ENCODE assay signal across 24 mouse cellular contexts in the genomic region with DNA sequence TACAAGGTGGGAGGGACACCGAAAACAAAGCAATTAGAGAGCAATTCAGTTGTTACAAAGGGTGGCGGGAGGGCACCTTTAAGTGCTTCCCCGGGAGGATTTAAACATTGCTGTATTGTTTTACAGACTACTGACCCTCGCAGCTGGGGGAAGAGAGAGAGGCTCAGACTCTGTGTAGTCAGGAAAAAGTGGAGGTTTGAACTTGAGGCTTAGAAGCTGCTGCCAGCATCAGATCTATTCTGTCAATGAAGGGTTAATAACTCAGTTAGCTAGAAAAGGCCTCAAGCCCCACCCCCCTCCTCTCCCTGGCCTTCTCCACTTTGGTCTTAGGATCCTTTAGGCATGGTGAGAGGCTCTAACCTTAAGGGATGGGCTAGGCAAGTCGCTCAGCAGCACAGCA. TPM values are rescaled to one million over a fixed set of nuclear protein-coding genes. Genes with fewer than 3 reads are reported as not detected.
DNase-seq lines count a peak whose midpoint lies in the region; ATAC-seq and TF ChIP-seq lines count a peak whose summit lies in the region.
"Had no signal": no experiment of that assay in that cellular context is flagged by ENCODE, and none has a peak within 500 bp of the region (broad histone marks: within the 10 kb centered on the region; RNA-seq: fewer than 3 reads in every experiment).

No protein-coding gene starts in this region.

- 0 out of 2 replicates have a peak overlapping the region, but pooled peaks have one; percentile 6 for H3K4me2 ChIP-seq in intestine, postnatal 0 days (replicated peaks; ENCODE audit: low read depth)
- no peak overlapping the region for H3K4me2 ChIP-seq in intestine, embryonic 15.5 days (replicated peaks)
- H3K4me2 ChIP-seq: heart, embryonic 11.5 days; limb, embryonic 13.5 days; liver, embryonic 12.5 days; midbrain, embryonic 12.5 days; neural tube, embryonic 12.5 days had no signal

- WGBS in intestine, postnatal 0 days: 20% methylated on average over 5 of the region's 5 CpGs
- 24% methylated on average over 5 of the region's 5 CpGs for WGBS in intestine, embryonic 15.5 days

- no peaks in the 10 kb centered on the region for H3K4me1 ChIP-seq in intestine, postnatal 0 days (replicated peaks; ENCODE audit: control insufficient read depth, insufficient read depth, low read length)
- peaks cover 12% of the 10 kb centered on the region; the same call in 1 of the 2 replicates for H3K4me1 ChIP-seq in intestine, embryonic 15.5 days (replicated peaks)

- H3K4me3 ChIP-seq in intestine, postnatal 0 days (ENCODE audit: low read depth, low read length): no peak overlapping the region
- no peak overlapping the region for H3K4me3 ChIP-seq in intestine, embryonic 15.5 days (replicated peaks)
- H3K4me3 ChIP-seq: gastrocnemius, adult 2 months; limb, embryonic 13.5 days; liver, embryonic 12.5 days; midbrain, embryonic 12.5 days; neural tube, embryonic 12.5 days had no signal

- H3K36me3 ChIP-seq in intestine, postnatal 0 days (ENCODE audit: control insufficient read depth, insufficient read depth): no peaks in the 10 kb centered on the region
- H3K36me3 ChIP-seq in intestine, embryonic 15.5 days: no peaks in the 10 kb centered on the region
- H3K36me3 ChIP-seq: limb, embryonic 13.5 days; liver, embryonic 12.5 days; midbrain, embryonic 12.5 days; neural tube, embryonic 12.5 days had no signal

- H3K9me3 ChIP-seq in intestine, postnatal 0 days (ENCODE audit: control insufficient read depth): no peaks in the 10 kb centered on the region
- H3K9me3 ChIP-seq in intestine, embryonic 15.5 days: no peaks in the 10 kb centered on the region
- H3K9me3 ChIP-seq: midbrain, embryonic 12.5 days; neural tube, embryonic 12.5 days had no signal

- peaks cover 11% of the 10 kb centered on the region for H3K27me3 ChIP-seq in intestine, postnatal 0 days (replicated peaks; ENCODE audit: control insufficient read depth, insufficient read depth, low read length)
- peaks cover 12% of the 10 kb centered on the region for H3K27me3 ChIP-seq in intestine, embryonic 15.5 days (replicated peaks)
- H3K27me3 ChIP-seq: CH12.LX had no signal

- no peak for TF ChIP-seq CTCF in intestine, postnatal 0 days (IDR thresholded peaks at IDR 0.05; ENCODE audit: low read depth)

- ATAC-seq in intestine, postnatal 0 days: no peak
- no peak for ATAC-seq in intestine, embryonic 15.5 days
- ATAC-seq: liver, embryonic 12.5 days had no signal

- no peak overlapping the region for H3K9ac ChIP-seq in intestine, postnatal 0 days (ENCODE audit: low read depth, low read length)
- no peak overlapping the region for H3K9ac ChIP-seq in intestine, embryonic 15.5 days
- H3K9ac ChIP-seq: limb, embryonic 13.5 days; liver, embryonic 12.5 days; midbrain, embryonic 12.5 days; neural tube, embryonic 12.5 days had no signal

- no peak overlapping the region for H3K27ac ChIP-seq in intestine, postnatal 0 days (ENCODE audit: low read depth, low read length)
- H3K27ac ChIP-seq in intestine, embryonic 15.5 days: no peak overlapping the region
- H3K27ac ChIP-seq: gastrocnemius, adult 2 months; limb, embryonic 13.5 days; liver, embryonic 12.5 days; midbrain, embryonic 12.5 days; neural tube, embryonic 12.5 days had no signal

- peak; percentile 60 for DNase-seq in R1 (ENCODE audit: low read depth, low spot score)
- peak; percentile 30 for DNase-seq in embryo, embryonic 11 days
- DNase-seq in retina, embryonic 14.5 days (ENCODE audit: low spot score): peak; percentile 29
- no peak for DNase-seq in left cerebral cortex, adult 18-20 months (ENCODE audit: low spot score in 2 of 2)
- no peak for DNase-seq in frontal cortex, adult 2 months (ENCODE audit: extremely low spot score in 1 of 2, low spot score in 1 of 2)
- DNase-seq: adrenal gland, postnatal 25 days; B cell, adult 2 months; cerebellum, postnatal 10 days; gastrocnemius, adult 2 months; kidney, adult 8-10 months; kidney, postnatal 10 days; lung, adult 18-20 months; lung, postnatal 10 days; right cerebral cortex, adult 18-20 months; right cerebral cortex, postnatal 4 days; thymus, postnatal 36 days had no signal

RNA-seq across cellular contexts. Expression of a gene that starts 24.2 kb away (rescaled TPM):
- polyA plus RNA-seq in intestine, postnatal 0 days (2015; fragmentation: Nextera tagmentation; extraction: Ambion mirVana): 5.8 and 7.0 TPM in 2 replicates
- polyA plus RNA-seq in intestine, embryonic 15.5 days (2015; fragmentation: Nextera tagmentation; extraction: Ambion mirVana): 12.6 and 12.8 TPM in 2 replicates
- 10 to 100 TPM; 32.8 to 35.4 TPM for total RNA-seq in left cerebral cortex, adult 18-20 months (2021)
- 26.1 and 29.7 TPM in 2 replicates for polyA plus RNA-seq in frontal cortex, adult 2 months (2012; rRNA removed)

Comparison
In these comparisons a context has a peak if more than half of its experiments do, and no peak if none do; other contexts are left out.
1. DNase-seq: peak in R1 (single experiment), embryo, embryonic 11 days (single experiment) and retina, embryonic 14.5 days (single experiment); none in left cerebral cortex, adult 18-20 months (0 of 2) and frontal cortex, adult 2 months (0 of 2).